Mouse (Mus musculus): ENCODE measurements around the gene Xlr3b.
"Not testable (repeated sequence)": the region's sequence is repeated elsewhere in the genome, so short reads cannot be mapped to it uniquely, and the experiment has no call there.

- TF ChIP-seq POLR2A (IDR thresholded peaks at IDR 0.05; ENCODE audit: control insufficient read depth, low read depth, low read length); CTCF (IDR thresholded peaks at IDR 0.05; ENCODE audit: control insufficient read depth, insufficient read depth, insufficient replicate concordance, low read depth, low read length): not testable (repeated sequence)
Measured at GRCm38 (mm10) chrX:73191934-73192333, at the start of gene Xlr3b.
